Mouse (Mus musculus): Measurements from ENCODE around the gene Slc6a11. TPM values are rescaled to one million over a fixed set of nuclear protein-coding genes. Genes with fewer than 3 reads are reported as not detected.

Slc6a11 gene
- total RNA-seq, 2 experiments from 2014 or later: not detected

DNA sequence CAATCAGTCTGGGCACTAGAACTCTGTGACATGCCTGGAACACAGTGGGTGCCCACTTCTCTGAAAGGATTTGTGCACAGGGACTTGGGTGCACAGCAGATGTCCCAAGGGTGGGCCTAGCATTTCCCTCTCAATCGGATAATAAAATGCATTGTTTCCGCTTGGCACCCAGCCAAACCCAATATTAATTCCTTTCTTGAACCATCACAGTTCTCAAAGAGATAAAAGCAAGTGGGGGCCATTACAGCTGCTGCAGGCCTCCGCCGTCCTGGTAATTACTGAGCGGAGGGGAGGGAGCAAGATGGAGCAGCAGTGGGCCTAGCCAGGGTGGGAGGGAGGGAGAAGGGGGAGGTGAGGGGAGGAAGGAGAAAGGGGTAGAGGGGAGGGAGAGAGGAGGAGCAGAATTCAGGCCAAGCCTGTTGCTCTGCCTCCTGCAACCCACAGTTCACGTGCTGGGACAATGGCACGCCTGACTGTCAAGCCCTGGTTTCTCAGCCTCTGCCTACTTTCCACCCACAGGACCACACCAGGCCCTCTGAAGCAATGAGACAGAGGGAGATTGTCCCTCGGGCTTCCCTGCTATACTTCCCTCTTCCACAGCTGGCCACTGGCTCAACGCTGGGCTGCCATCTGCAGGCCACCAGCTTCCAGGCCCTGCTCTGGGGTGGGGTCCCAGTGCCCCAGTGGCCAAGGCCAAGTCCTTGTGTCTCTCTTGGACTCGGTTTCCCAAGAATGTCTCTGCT lies 166.4 kb downstream of the Slc6a11 start:
- intact Hi-C loops (cut with DNase I): no loop called here
- DNase-seq: no peak

Other genes starting within 250 kb of the Slc6a11 start
- under 1 TPM; 0.73 to 0.75 TPM for gene Atp2b2, start 88.6 kb upstream of the Slc6a11 start, total RNA-seq (2021)
- gene Slc6a1, start 151.4 kb downstream of the Slc6a11 start, total RNA-seq (2021): under 1 TPM; 0.14 to 0.17 TPM

Data from heart, postnatal 36 days (tissue).